Mouse (Mus musculus) embryonic fibroblast, embryonic 13.5 days (primary cell): ENCODE measurements around the gene Hao1.

Experiments
- CTCF ChIP-seq: IDR thresholded peaks from 2 replicates; pipeline ENCODE4 v1.5.1; 2011; ENCODE audit warnings: mild to moderate bottlenecking, control low read depth, low read length, moderate library complexity, borderline replicate concordance; ENCODE audit not compliant: insufficient read depth
- POLR2A ChIP-seq: IDR thresholded peaks from 2 replicates; pipeline ENCODE4 v1.6.1; 2011; ENCODE audit warnings: low read depth, mild to moderate bottlenecking, control low read depth, low read length, moderate library complexity

DNA sequence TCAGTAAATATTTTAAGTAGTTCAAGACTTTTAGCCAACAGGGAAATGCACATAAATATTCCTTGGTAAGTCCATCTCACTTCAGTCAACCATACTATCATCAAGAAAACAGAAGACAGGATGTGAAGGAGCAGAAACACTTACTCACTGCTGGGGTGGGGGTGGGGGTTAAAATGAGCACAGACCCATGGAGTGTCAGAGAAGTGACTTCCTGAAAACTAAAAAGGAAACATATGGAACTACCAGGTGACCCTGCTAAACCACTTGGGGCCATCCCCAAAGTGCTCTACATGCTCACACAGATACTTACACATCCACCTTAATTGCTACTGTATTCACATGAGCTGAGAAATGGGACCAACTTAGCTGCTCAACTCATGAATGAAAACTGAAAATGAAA is 36.1 kb downstream of the Hao1 start:
- no peak for TF ChIP-seq POLR2A
- no peak for TF ChIP-seq CTCF
